13 mouse cellular contexts compared by ENCODE assay signal in genomic region chr9:109022866-109023685, GRCm38 (mm10). TPM values are rescaled to one million over a fixed set of nuclear protein-coding genes. Genes with fewer than 3 reads are reported as not detected.
DNase-seq lines count a peak whose midpoint lies in the region; ATAC-seq and TF ChIP-seq lines count a peak whose summit lies in the region.
"Had no signal": no experiment of that assay in that cellular context is flagged by ENCODE, and none has a peak within 500 bp of the region (broad histone marks: within the 10 kb centered on the region; RNA-seq: fewer than 3 reads in every experiment).

No protein-coding gene starts in this region.

- no peaks in the 10 kb centered on the region for H3K4me1 ChIP-seq in liver, embryonic 16.5 days (ENCODE audit: control insufficient read depth, low read depth, low read length)
- H3K4me1 ChIP-seq in liver, embryonic 12.5 days, result peaks cover 4% of the 10 kb centered on the region
- H3K4me1 ChIP-seq in bone marrow, adult 2 months (ENCODE audit: control insufficient read depth, insufficient read depth, low read length), result peaks cover 9% of the 10 kb centered on the region; the same call in 1 of the 2 replicates
- H3K4me1 ChIP-seq in embryonic facial prominence, embryonic 10.5 days, result no peaks in the 10 kb centered on the region
- H3K4me1 ChIP-seq in intestine, embryonic 15.5 days (replicated peaks), result no peaks in the 10 kb centered on the region

- no peaks in the 10 kb centered on the region for H3K36me3 ChIP-seq in liver, embryonic 16.5 days (ENCODE audit: control insufficient read depth, insufficient read depth)
- no peaks in the 10 kb centered on the region for H3K36me3 ChIP-seq in liver, embryonic 12.5 days
- H3K36me3 ChIP-seq in embryonic facial prominence, embryonic 10.5 days (replicated peaks), result 0 out of 2 replicates have a peak, but pooled peaks cover 3% of the 10 kb centered on the region
- H3K36me3 ChIP-seq in intestine, embryonic 15.5 days, result no peaks in the 10 kb centered on the region; the same call in 1 of the 2 replicates

- ATAC-seq in liver, embryonic 16.5 days (ENCODE audit: low read depth), result no peak
- no peak for ATAC-seq in liver, embryonic 12.5 days
- ATAC-seq in megakaryocyte progenitor cell, adult 5-6 weeks (replicated peaks; ENCODE audit: poor library complexity), result peak; percentile 85
- no peak for ATAC-seq in intestine, embryonic 15.5 days
- ATAC-seq: Patski had no signal

- DNase-seq in adrenal gland, postnatal 14 days, result peak; percentile 61
- DNase-seq in adrenal gland, postnatal 36 days, result no peak
- DNase-seq in embryonic facial prominence, embryonic 10.5 days (ENCODE audit: low spot score), result no peak
- DNase-seq: kidney, postnatal 36 days; lung, embryonic 14.5 days had no signal

- WGBS in liver, embryonic 16.5 days (ENCODE audit: insufficient replicate concordance), result 52% methylated on average over 17 of the region's 17 CpGs
- WGBS in liver, embryonic 12.5 days (ENCODE audit: insufficient replicate concordance), result 70% methylated on average over 17 of the region's 17 CpGs
- WGBS in bone marrow, adult 2 months, result 33% methylated on average over 17 of the region's 17 CpGs
- 90% methylated on average over 17 of the region's 17 CpGs for WGBS in embryonic facial prominence, embryonic 10.5 days
- WGBS in intestine, embryonic 15.5 days, result 83% methylated on average over 17 of the region's 17 CpGs

- no peak for TF ChIP-seq POLR2A in bone marrow, adult 2 months (IDR thresholded peaks at IDR 0.05; ENCODE audit: borderline replicate concordance, control insufficient read depth, low read depth, low read length)

- TF ChIP-seq CTCF in bone marrow, adult 2 months (IDR thresholded peaks at IDR 0.05; ENCODE audit: control insufficient read depth, insufficient read depth, low read length), result no peak

- no peak overlapping the region for H3K4me3 ChIP-seq in liver, embryonic 16.5 days (ENCODE audit: low read depth, low read length)
- no peak overlapping the region for H3K4me3 ChIP-seq in liver, embryonic 12.5 days
- H3K4me3 ChIP-seq in bone marrow, adult 2 months (replicated peaks; ENCODE audit: control insufficient read depth, low read depth, low read length), result peak overlapping the region; percentile 24
- H3K4me3 ChIP-seq in embryonic facial prominence, embryonic 10.5 days, result no peak overlapping the region
- no peak overlapping the region for H3K4me3 ChIP-seq in intestine, embryonic 15.5 days (replicated peaks)

- H3K9me3 ChIP-seq in liver, embryonic 16.5 days (replicated peaks; ENCODE audit: control insufficient read depth, low read length), result no peaks in the 10 kb centered on the region
- no peaks in the 10 kb centered on the region for H3K9me3 ChIP-seq in liver, embryonic 12.5 days (replicated peaks)
- H3K9me3 ChIP-seq in embryonic facial prominence, embryonic 10.5 days, result no peaks in the 10 kb centered on the region
- no peaks in the 10 kb centered on the region for H3K9me3 ChIP-seq in intestine, embryonic 15.5 days

- no peak overlapping the region for H3K9ac ChIP-seq in liver, embryonic 16.5 days (ENCODE audit: low read depth, low read length)
- no peak overlapping the region for H3K9ac ChIP-seq in liver, embryonic 12.5 days
- H3K9ac ChIP-seq in intestine, embryonic 15.5 days, result no peak overlapping the region
- H3K9ac ChIP-seq: hindbrain, embryonic 14.5 days; lung, embryonic 14.5 days had no signal

- no peaks in the 10 kb centered on the region for H3K27me3 ChIP-seq in liver, embryonic 16.5 days (ENCODE audit: control insufficient read depth, insufficient read depth, low read depth, low read length)
- H3K27me3 ChIP-seq in liver, embryonic 12.5 days (replicated peaks), result 0 out of 2 replicates have a peak, but pooled peaks cover 5% of the 10 kb centered on the region
- H3K27me3 ChIP-seq in embryonic facial prominence, embryonic 10.5 days (replicated peaks; ENCODE audit: low read depth, poor library complexity, severe bottlenecking), result no peaks in the 10 kb centered on the region
- H3K27me3 ChIP-seq in intestine, embryonic 15.5 days (replicated peaks), result no peaks in the 10 kb centered on the region
- H3K27me3 ChIP-seq: Patski had no signal

- no peak overlapping the region for H3K4me2 ChIP-seq in liver, embryonic 16.5 days (ENCODE audit: low read depth, low read length)
- no peak overlapping the region for H3K4me2 ChIP-seq in liver, embryonic 12.5 days
- no peak overlapping the region for H3K4me2 ChIP-seq in intestine, embryonic 15.5 days (replicated peaks)
- H3K4me2 ChIP-seq: hindbrain, embryonic 14.5 days; lung, embryonic 14.5 days had no signal

- 0 out of 2 replicates have a peak overlapping the region, but pooled peaks have one; percentile 19 for H3K27ac ChIP-seq in liver, embryonic 16.5 days (ENCODE audit: low read length)
- H3K27ac ChIP-seq in liver, embryonic 12.5 days, result no peak overlapping the region
- H3K27ac ChIP-seq in bone marrow, adult 2 months (ENCODE audit: control insufficient read depth, insufficient read depth, low read depth, low read length, poor library complexity), result peak overlapping the region; percentile 86
- H3K27ac ChIP-seq in embryonic facial prominence, embryonic 10.5 days (replicated peaks), result no peak overlapping the region
- no peak overlapping the region for H3K27ac ChIP-seq in intestine, embryonic 15.5 days
- H3K27ac ChIP-seq: hindbrain, embryonic 14.5 days had no signal

RNA-seq across cellular contexts. Expression of gene Shisa5, which starts 15.3 kb away (rescaled TPM):
- 95.6 and 167 TPM in 2 replicates for total RNA-seq in adrenal gland, postnatal 14 days (2021)
- total RNA-seq in adrenal gland, postnatal 36 days (2021), result 100 to 1,000 TPM; 122 to 128 TPM
- polyA plus RNA-seq in liver, embryonic 16.5 days (2015; fragmentation: Nextera tagmentation; extraction: Ambion mirVana), result 20.9 and 23.2 TPM in 2 replicates
- 19.0 and 21.5 TPM in 2 replicates for polyA plus RNA-seq in liver, embryonic 12.5 days (2016; fragmentation: Nextera tagmentation; extraction: Ambion mirVana)
- polyA plus RNA-seq in bone marrow, adult 2 months (2011; ENCODE audit: insufficient read depth, insufficient read length, low replicate concordance, missing spikeins), result 69.2 and 133 TPM in 2 replicates
- total RNA-seq in megakaryocyte progenitor cell, adult 5-6 weeks (2015), result 19.7 and 20.5 TPM in 2 replicates
- total RNA-seq in megakaryocyte progenitor cell, adult 5-6 weeks (2017), result 74.8 and 94.4 TPM in 2 replicates
- 38.4 and 42.0 TPM in 2 replicates for polyA plus RNA-seq in embryonic facial prominence, embryonic 10.5 days (2016; fragmentation: Nextera tagmentation; extraction: Ambion mirVana)
- polyA plus RNA-seq in intestine, embryonic 15.5 days (2015; fragmentation: Nextera tagmentation; extraction: Ambion mirVana), result 112 and 121 TPM in 2 replicates

RNA-seq across cellular contexts. Expression of gene Pfkfb4, which starts 31.5 kb away (rescaled TPM):
- 5.0 and 5.7 TPM in 2 replicates for total RNA-seq in adrenal gland, postnatal 14 days (2021)
- 10 to 100 TPM in 1 of 2 experiments, 1 to 10 TPM in 1; 4.8 to 13.2 TPM for total RNA-seq in adrenal gland, postnatal 36 days (2021)
- 4.0 and 4.4 TPM in 2 replicates for polyA plus RNA-seq in liver, embryonic 16.5 days (2015; fragmentation: Nextera tagmentation; extraction: Ambion mirVana)
- polyA plus RNA-seq in liver, embryonic 12.5 days (2016; fragmentation: Nextera tagmentation; extraction: Ambion mirVana), result 3.4 and 4.4 TPM in 2 replicates
- 15.4 and 35.2 TPM in 2 replicates for polyA plus RNA-seq in bone marrow, adult 2 months (2011; ENCODE audit: insufficient read depth, insufficient read length, low replicate concordance, missing spikeins)
- total RNA-seq in megakaryocyte progenitor cell, adult 5-6 weeks (2015), result 3.9 and 5.9 TPM in 2 replicates
- total RNA-seq in megakaryocyte progenitor cell, adult 5-6 weeks (2017), result 12.8 and 13.5 TPM in 2 replicates
- polyA plus RNA-seq in embryonic facial prominence, embryonic 10.5 days (2016; fragmentation: Nextera tagmentation; extraction: Ambion mirVana), result 10.0 and 12.2 TPM in 2 replicates
- polyA plus RNA-seq in intestine, embryonic 15.5 days (2015; fragmentation: Nextera tagmentation; extraction: Ambion mirVana), result 11.5 and 17.0 TPM in 2 replicates

RNA-seq across cellular contexts. Expression of gene Trex1, which starts 36.5 kb away (rescaled TPM):
- total RNA-seq in adrenal gland, postnatal 14 days (2021), result 13.7 and 13.8 TPM in 2 replicates
- 10 to 100 TPM; 19.7 to 23.4 TPM for total RNA-seq in adrenal gland, postnatal 36 days (2021)
- 7.4 and 8.8 TPM in 2 replicates for polyA plus RNA-seq in liver, embryonic 16.5 days (2015; fragmentation: Nextera tagmentation; extraction: Ambion mirVana)
- 8.8 and 9.1 TPM in 2 replicates for polyA plus RNA-seq in liver, embryonic 12.5 days (2016; fragmentation: Nextera tagmentation; extraction: Ambion mirVana)
- polyA plus RNA-seq in bone marrow, adult 2 months (2011; ENCODE audit: insufficient read depth, insufficient read length, low replicate concordance, missing spikeins), result 10.1 and 19.5 TPM in 2 replicates
- 22.4 and 24.1 TPM in 2 replicates for total RNA-seq in megakaryocyte progenitor cell, adult 5-6 weeks (2015)
- 12.3 and 15.6 TPM in 2 replicates for total RNA-seq in megakaryocyte progenitor cell, adult 5-6 weeks (2017)
- 8.4 and 10.3 TPM in 2 replicates for polyA plus RNA-seq in embryonic facial prominence, embryonic 10.5 days (2016; fragmentation: Nextera tagmentation; extraction: Ambion mirVana)
- polyA plus RNA-seq in intestine, embryonic 15.5 days (2015; fragmentation: Nextera tagmentation; extraction: Ambion mirVana), result 12.5 and 13.4 TPM in 2 replicates

RNA-seq across cellular contexts. Expression of gene Ucn2, which starts 37.3 kb away (rescaled TPM):
- 0.53 and 0.89 TPM in 2 replicates for total RNA-seq in adrenal gland, postnatal 14 days (2021)
- total RNA-seq in adrenal gland, postnatal 36 days (2021), result 1 to 10 TPM in 1 of 2 experiments, not detected in 1; 1.1 TPM
- polyA plus RNA-seq in liver, embryonic 16.5 days (2015; fragmentation: Nextera tagmentation; extraction: Ambion mirVana), result not detected in 2 replicates
- polyA plus RNA-seq in liver, embryonic 12.5 days (2016; fragmentation: Nextera tagmentation; extraction: Ambion mirVana), result 0.11 TPM in 1 of 2 replicates, not detected in the other
- polyA plus RNA-seq in bone marrow, adult 2 months (2011; ENCODE audit: insufficient read depth, insufficient read length, low replicate concordance, missing spikeins), result not detected in 2 replicates
- not detected in 2 replicates for total RNA-seq in megakaryocyte progenitor cell, adult 5-6 weeks (2015)
- total RNA-seq in megakaryocyte progenitor cell, adult 5-6 weeks (2017), result not detected in 2 replicates
- polyA plus RNA-seq in embryonic facial prominence, embryonic 10.5 days (2016; fragmentation: Nextera tagmentation; extraction: Ambion mirVana), result not detected in 2 replicates
- polyA plus RNA-seq in intestine, embryonic 15.5 days (2015; fragmentation: Nextera tagmentation; extraction: Ambion mirVana), result not detected in 2 replicates
- polyA plus RNA-seq: embryonic facial prominence, embryonic 11.5 days; lung, embryonic 14.5 days had no signal

RNA-seq across cellular contexts. Expression of gene Atrip, which starts 50.8 kb away (rescaled TPM):
- total RNA-seq in adrenal gland, postnatal 14 days (2021), result 14.6 and 16.0 TPM in 2 replicates
- 10 to 100 TPM; 16.3 to 18.3 TPM for total RNA-seq in adrenal gland, postnatal 36 days (2021)
- polyA plus RNA-seq in liver, embryonic 16.5 days (2015; fragmentation: Nextera tagmentation; extraction: Ambion mirVana), result 8.5 and 8.8 TPM in 2 replicates
- 18.6 and 19.4 TPM in 2 replicates for polyA plus RNA-seq in liver, embryonic 12.5 days (2016; fragmentation: Nextera tagmentation; extraction: Ambion mirVana)
- 5.8 and 10.2 TPM in 2 replicates for polyA plus RNA-seq in bone marrow, adult 2 months (2011; ENCODE audit: insufficient read depth, insufficient read length, low replicate concordance, missing spikeins)
- 13.3 and 17.6 TPM in 2 replicates for total RNA-seq in megakaryocyte progenitor cell, adult 5-6 weeks (2015)
- total RNA-seq in megakaryocyte progenitor cell, adult 5-6 weeks (2017), result 15.3 and 20.1 TPM in 2 replicates
- 35.9 and 36.7 TPM in 2 replicates for polyA plus RNA-seq in embryonic facial prominence, embryonic 10.5 days (2016; fragmentation: Nextera tagmentation; extraction: Ambion mirVana)
- 21.3 and 22.4 TPM in 2 replicates for polyA plus RNA-seq in intestine, embryonic 15.5 days (2015; fragmentation: Nextera tagmentation; extraction: Ambion mirVana)

Comparison
In these comparisons a context has a peak if more than half of its experiments do, and no peak if none do; other contexts are left out.
1. H3K27ac ChIP-seq: peak in liver, embryonic 16.5 days (single experiment) and bone marrow, adult 2 months (single experiment); none in liver, embryonic 12.5 days (single experiment), embryonic facial prominence, embryonic 10.5 days (single experiment) and intestine, embryonic 15.5 days (single experiment).